Mouse (Mus musculus): ENCODE data around the gene Ifit3. TPM values are rescaled to one million over a fixed set of nuclear protein-coding genes. Genes with fewer than 3 reads are reported as not detected.
"Not testable (repeated sequence)": the region's sequence is repeated elsewhere in the genome, so short reads cannot be mapped to it uniquely, and the experiment has no call there.

Ifit3 gene
- polyA plus RNA-seq, 1 experiment from 2014 or later = 1.3 TPM

DNA sequence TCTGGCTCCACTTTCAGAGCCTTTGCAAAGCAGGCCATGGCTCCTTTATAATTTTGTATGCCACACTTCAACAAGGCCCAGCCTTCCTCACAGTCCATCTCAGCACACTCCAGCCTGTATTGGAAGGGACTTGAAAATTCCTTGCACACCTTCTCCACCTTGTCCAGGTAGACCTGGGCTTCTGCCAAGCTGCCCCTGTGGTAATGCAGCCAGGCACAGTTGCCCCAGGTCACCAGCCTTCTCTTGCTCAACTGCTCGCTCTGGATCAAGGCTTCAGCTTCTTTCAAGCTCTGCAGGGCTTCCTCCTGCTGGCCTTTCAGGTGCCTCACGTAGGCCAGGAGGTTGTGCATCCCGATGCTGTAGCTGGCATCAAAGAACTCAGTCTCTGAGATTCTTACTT, 11.2 kb downstream of the Ifit3 start:
- 75% methylated on average over 3 of the region's 3 CpGs for WGBS
- H3K4me1 ChIP-seq; H3K4me3 ChIP-seq; H3K27ac ChIP-seq; ATAC-seq (ENCODE audit: insufficient number of reproducible peaks, insufficient read depth, low FRiP score, low TSS enrichment); H3K9me3 ChIP-seq; H3K4me2 ChIP-seq (replicated peaks); H3K36me3 ChIP-seq; H3K27me3 ChIP-seq; H3K9ac ChIP-seq: not testable (repeated sequence)

DNA sequence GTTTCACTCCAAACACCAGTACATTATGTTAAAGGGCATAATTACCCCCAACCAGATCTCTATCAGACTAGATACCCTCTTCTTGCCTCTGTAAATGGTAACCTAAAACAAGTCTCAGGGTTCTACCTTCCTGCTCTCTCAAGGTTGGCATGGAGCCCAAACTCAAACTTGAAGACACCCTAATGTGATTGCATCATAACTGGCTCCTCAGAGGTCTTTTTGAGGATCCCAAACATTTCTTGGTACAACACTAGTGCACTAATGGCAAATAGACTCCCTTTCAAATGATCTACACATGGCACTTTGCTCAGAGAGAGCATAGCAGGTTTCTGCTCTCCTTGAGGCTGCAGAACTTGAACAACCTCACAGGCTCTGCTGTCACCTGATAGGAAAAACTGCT, 13.5 kb downstream of the Ifit3 start:
- Histone ChIP-seq H3K4me1 (no peaks in the 10 kb centered on the region), H3K4me3 (no peak overlapping the region), H3K4me2 (replicated peaks) (no peak overlapping the region), H3K9ac (no peak overlapping the region), H3K27ac (no peak overlapping the region), H3K27me3 (no peaks in the 10 kb centered on the region), H3K36me3 (no peaks in the 10 kb centered on the region), H3K9me3 (no peaks in the 10 kb centered on the region)
- no peak for ATAC-seq (ENCODE audit: insufficient number of reproducible peaks, insufficient read depth, low FRiP score, low TSS enrichment)

DNA sequence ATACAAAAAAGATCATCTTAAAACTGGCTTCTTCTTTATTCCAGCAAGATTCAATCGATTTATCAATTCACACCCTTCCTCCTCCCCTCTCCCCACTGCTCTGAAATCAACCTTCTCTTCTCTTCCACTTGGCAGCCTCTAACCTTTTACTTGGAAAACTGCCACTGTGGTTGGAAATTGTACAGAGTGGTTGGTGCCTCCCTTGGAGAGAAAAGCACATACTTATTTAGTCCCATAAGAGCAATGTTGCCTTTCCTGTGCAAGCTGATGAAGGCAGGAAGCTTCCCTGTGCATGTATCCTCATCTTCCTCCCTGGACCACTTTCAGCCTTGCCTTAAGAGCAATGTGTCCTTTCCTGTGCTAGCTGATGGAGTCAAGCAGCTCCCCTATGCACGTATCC, 15.0 kb downstream of the Ifit3 start:
- no peaks in the 10 kb centered on the region for H3K27me3 ChIP-seq
- no peak overlapping the region for H3K27ac ChIP-seq
- H3K9me3 ChIP-seq = no peaks in the 10 kb centered on the region
- no peak overlapping the region for H3K4me3 ChIP-seq
- no peak for ATAC-seq (ENCODE audit: insufficient number of reproducible peaks, insufficient read depth, low FRiP score, low TSS enrichment)
- no peaks in the 10 kb centered on the region for H3K36me3 ChIP-seq
- no peaks in the 10 kb centered on the region for H3K4me1 ChIP-seq
- no peak overlapping the region for H3K9ac ChIP-seq
- WGBS = 84% methylated on average over 2 of the region's 2 CpGs
- H3K4me2 ChIP-seq (replicated peaks) = no peak overlapping the region

DNA sequence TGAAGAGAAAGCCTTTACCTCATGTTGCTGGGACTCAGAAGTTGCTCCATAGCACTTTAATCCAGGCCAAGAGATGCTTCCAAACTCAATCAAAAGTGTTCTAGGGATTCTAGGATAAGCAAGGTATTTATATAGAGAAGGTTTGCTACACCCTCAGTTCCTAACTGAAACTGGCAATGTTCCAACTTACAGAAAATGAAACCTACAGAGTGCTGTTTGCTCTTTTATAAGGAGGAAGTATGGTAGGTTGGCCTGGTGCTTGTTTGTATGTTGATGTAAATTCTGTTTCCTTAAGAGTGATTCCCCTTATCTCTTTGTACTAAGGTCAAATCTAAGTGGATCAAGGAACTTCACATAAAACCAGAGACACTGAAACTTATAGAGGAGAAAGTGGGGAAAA, 15.9 kb downstream of the Ifit3 start:
- H3K27me3 ChIP-seq; H3K4me2 ChIP-seq (replicated peaks); H3K9me3 ChIP-seq; H3K4me3 ChIP-seq; H3K4me1 ChIP-seq; H3K36me3 ChIP-seq; ATAC-seq (ENCODE audit: insufficient number of reproducible peaks, insufficient read depth, low FRiP score, low TSS enrichment); H3K9ac ChIP-seq; H3K27ac ChIP-seq: not testable (repeated sequence)

DNA sequence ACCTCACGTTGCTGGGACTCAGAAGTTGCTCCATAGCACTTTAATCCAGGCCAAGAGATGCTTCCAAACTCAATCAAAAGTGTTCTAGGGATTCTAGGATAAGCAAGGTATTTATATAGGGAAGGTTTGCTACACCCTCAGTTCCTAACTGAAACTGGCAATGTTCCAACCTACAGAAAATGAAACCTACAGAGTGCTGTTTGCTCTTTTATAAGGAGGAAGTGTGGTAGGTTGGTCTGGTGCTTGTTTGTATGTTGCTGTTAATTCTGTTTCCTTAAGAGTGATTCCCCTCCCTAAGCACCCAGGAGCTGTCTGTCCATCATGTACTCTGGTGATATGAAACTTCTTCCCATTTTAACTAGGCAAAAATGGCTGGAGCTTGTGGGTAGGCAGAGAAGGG, 18.6 kb downstream of the Ifit3 start, which contains the start of gene Ifit1bl1:
Ifit1bl1 (minus strand) TSS at position 69 of the 400 bp plus-strand sequence.
- H3K27me3 ChIP-seq; H3K4me1 ChIP-seq; H3K9me3 ChIP-seq; H3K4me2 ChIP-seq (replicated peaks); H3K9ac ChIP-seq; H3K36me3 ChIP-seq; ATAC-seq (ENCODE audit: insufficient number of reproducible peaks, insufficient read depth, low FRiP score, low TSS enrichment); H3K27ac ChIP-seq; H3K4me3 ChIP-seq: not testable (repeated sequence)
- WGBS = 42% methylated on average over 1 of the region's 1 CpGs

DNA sequence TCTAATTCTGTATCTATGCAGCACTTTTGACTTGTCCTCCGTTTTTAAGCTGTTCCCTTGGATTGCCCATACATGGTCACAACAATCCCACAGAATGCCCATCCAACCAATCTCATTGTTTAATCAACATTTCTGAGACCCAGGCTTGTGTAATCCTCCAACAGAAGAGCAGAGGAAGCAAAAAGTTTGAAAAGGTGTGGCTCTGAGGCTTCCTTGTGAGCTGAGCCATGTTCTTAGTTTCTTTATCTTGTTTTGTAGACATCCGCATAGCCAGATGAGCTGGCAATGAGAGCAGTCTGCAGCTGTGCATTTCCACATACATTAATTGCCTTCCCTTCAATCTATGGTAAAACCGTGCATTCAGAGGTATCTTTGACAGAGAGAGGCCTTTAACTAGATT, 22.1 kb downstream of the Ifit3 start:
- no peak overlapping the region for H3K4me3 ChIP-seq
- 84% methylated on average over 3 of the region's 3 CpGs for WGBS
- H3K27ac ChIP-seq = no peak overlapping the region
- H3K4me2 ChIP-seq (replicated peaks) = no peak overlapping the region
- no peak for ATAC-seq (ENCODE audit: insufficient number of reproducible peaks, insufficient read depth, low FRiP score, low TSS enrichment)
- H3K9me3 ChIP-seq = no peaks in the 10 kb centered on the region
- no peaks in the 10 kb centered on the region for H3K36me3 ChIP-seq
- peaks cover 3% of the 10 kb centered on the region; the same call in 1 of the 2 replicates for H3K4me1 ChIP-seq
- H3K27me3 ChIP-seq = no peaks in the 10 kb centered on the region
- H3K9ac ChIP-seq = no peak overlapping the region

DNA sequence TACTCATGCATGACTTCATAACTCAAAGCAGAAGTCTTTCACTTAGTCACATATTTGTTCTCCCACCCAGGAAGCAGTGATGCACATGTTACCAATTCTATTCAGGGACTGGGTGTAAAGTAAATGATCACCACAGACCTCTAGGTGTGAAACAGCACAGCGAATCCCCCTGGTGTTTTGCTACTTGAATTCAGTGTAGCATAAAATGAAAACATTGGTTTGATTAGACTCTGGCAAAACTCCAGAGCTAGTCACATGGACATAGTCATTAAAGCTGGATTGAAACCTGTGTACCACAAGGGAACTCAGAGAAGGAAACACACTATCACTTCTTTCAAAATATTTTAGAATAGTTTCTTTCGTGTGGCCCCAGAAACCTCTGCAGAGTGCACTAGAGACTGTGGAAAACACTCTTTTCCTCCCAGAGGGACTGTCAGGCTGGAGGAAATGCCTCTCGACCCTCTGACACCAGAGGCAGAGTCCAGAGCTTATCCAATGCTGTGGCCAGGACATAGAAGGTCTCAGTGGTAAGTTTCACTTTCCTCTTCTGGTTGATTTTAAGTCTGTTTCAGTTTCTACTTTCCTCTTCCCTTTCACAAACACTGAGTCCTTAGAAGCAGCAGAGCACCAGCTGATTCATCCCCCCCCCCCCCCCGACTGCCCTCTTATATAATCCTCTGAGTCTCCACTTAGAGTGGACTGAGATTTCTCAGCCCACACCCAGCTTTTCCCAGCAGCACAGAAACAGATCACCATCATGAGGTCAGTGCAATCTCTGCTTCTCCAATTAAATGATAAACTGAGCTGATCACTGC, 24.1 kb downstream of the Ifit3 start, which contains the start of gene Ifit3b:
Ifit3b (plus strand) TSS at position 734 of the 815 bp plus-strand sequence.
- not testable (repeated sequence) for H3K4me1 ChIP-seq; H3K9me3 ChIP-seq; H3K4me2 ChIP-seq (replicated peaks); H3K27ac ChIP-seq; H3K4me3 ChIP-seq; H3K27me3 ChIP-seq; H3K9ac ChIP-seq; H3K36me3 ChIP-seq
- ATAC-seq (ENCODE audit: insufficient number of reproducible peaks, insufficient read depth, low FRiP score, low TSS enrichment) = peak; percentile 57
- 33% methylated on average over 4 of the region's 4 CpGs for WGBS

DNA sequence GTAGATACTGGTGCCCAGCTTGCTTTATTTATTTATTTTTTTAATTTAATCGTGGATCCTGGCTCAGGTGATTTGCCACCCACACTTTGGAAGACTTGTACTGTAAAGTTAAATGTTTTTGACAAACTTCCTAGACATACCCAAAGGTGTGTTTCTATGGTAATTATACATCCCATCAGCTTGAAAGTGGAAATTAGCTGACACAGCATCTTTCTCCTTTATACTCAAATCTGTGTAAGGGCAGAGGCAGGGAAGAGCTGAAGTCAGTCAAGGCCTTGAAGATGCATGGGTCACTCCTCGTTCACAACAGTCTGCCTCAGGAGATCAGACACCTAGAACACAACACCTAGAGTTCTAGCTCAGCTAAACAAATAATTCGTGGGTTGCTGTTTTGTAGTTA, 26.8 kb downstream of the Ifit3 start:
- H3K27me3 ChIP-seq; ATAC-seq (ENCODE audit: insufficient number of reproducible peaks, insufficient read depth, low FRiP score, low TSS enrichment); H3K4me1 ChIP-seq; H3K4me2 ChIP-seq (replicated peaks); H3K4me3 ChIP-seq; H3K27ac ChIP-seq; H3K9ac ChIP-seq; H3K36me3 ChIP-seq; H3K9me3 ChIP-seq: not testable (repeated sequence)
- WGBS = 73% methylated on average over 3 of the region's 3 CpGs

DNA sequence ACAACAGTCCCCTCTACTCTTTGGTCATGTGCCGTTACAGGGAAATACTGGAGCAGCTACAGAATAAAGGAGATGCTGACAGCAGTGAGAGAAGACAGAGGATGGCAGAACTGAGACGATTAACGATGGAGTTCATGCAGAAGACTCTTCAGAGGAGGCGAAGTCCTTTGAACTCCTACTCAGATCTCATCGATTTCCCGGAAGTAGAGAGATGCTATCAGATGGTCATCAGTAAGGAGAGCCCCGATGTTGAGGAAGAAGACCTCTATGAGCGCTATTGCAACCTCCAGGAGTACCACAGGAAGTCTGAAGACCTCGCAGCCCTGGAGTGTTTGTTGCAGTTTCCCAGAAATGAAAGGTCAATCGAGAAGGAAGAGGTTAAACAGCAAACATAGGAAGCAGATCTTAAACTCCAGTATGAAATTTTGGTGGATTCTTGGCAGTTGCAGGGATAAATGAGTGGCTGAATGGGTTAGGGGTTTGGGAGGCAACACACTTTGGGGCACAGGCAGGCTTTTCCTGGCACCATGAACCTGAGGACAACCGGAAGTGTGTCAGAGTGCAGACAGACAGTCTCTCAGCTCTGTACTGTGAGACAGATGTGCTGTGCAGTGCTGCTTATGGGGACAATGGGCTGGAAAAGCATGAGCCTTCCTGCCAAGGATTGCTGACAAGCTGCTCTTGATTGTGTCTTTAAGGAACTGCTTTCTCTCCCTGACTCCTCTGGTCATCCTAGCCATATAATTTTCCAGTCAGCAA, 29.1 kb downstream of the Ifit3 start:
- not testable (repeated sequence) for H3K9ac ChIP-seq; H3K4me1 ChIP-seq; H3K27ac ChIP-seq; H3K36me3 ChIP-seq; H3K4me2 ChIP-seq (replicated peaks); H3K27me3 ChIP-seq; H3K4me3 ChIP-seq; H3K9me3 ChIP-seq; ATAC-seq (ENCODE audit: insufficient number of reproducible peaks, insufficient read depth, low FRiP score, low TSS enrichment)
- 76% methylated on average over 5 of the region's 11 CpGs for WGBS

DNA sequence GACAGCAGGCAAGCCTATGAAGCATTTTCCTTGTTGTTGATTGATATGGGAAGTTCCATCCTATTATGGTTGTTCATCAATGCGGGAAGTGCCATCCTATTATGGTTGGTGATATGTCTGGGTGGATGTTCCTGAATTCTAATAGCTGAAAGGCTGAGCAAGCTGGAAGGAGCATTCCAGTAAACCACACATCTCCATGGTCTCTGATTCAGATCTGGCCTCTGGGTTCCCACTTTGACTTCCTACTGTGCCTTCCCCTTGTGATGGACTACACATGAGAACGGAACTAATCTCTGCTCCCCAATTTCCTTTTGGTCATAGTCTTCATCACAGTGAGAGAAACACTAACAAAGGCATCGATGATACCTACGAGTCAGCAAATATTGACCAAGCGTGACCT, 37.5 kb downstream of the Ifit3 start:
- Histone ChIP-seq H3K9me3 (no peaks in the 10 kb centered on the region), H3K4me1 (no peaks in the 10 kb centered on the region), H3K36me3 (no peaks in the 10 kb centered on the region), H3K27me3 (no peaks in the 10 kb centered on the region), H3K27ac (no peak overlapping the region), H3K4me2 (replicated peaks) (no peak overlapping the region), H3K4me3 (no peak overlapping the region), H3K9ac (no peak overlapping the region)
- no peak for ATAC-seq (ENCODE audit: insufficient number of reproducible peaks, insufficient read depth, low FRiP score, low TSS enrichment)
- 91% methylated on average over 5 of the region's 5 CpGs for WGBS

DNA sequence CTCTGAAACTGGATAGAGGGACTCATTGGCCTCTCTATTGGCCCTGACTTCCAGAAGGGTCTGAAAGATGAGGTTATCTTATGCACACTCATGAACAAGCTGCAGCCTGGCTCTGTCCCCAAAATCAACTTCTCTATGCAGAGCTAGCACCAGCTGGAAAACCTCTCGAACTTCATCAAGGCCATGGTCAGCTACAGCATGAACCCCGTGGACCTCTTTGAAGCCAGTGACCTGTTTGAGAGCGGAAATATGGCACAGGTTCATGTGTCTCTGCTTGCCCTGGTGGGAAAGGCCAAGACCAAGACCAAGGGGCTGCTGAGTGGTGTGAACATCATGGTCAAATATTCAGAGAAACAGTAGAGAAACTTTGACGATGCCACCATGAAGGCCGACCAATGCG, 40.5 kb downstream of the Ifit3 start:
- no peak overlapping the region for H3K27ac ChIP-seq
- no peaks in the 10 kb centered on the region for H3K4me1 ChIP-seq
- 93% methylated on average over 6 of the region's 6 CpGs for WGBS
- H3K9me3 ChIP-seq = no peaks in the 10 kb centered on the region
- no peak for ATAC-seq (ENCODE audit: insufficient number of reproducible peaks, insufficient read depth, low FRiP score, low TSS enrichment)
- H3K4me3 ChIP-seq = no peak overlapping the region
- H3K9ac ChIP-seq = no peak overlapping the region
- no peak overlapping the region for H3K4me2 ChIP-seq (replicated peaks)
- H3K27me3 ChIP-seq = no peaks in the 10 kb centered on the region
- H3K36me3 ChIP-seq = no peaks in the 10 kb centered on the region

DNA sequence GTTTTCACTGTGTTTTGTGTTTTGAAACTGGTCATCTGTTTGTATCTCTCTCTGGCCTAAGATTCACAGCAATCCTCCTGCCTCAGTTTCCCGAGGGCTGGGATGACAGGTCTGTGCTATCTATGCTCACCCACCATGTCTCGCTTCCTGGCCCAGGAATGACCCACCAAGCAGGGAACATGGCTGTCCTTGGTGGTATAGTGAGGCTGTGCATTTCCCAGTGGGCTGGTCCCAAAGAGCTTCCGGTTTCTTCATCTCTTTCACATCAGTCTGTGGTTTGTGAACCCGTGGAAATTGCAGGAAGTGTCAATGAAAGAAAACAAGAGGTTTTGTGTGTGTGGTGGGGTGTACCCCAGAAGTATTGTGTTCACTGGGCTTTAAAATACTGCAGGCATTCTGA, 41.3 kb downstream of the Ifit3 start:
- H3K36me3 ChIP-seq = no peaks in the 10 kb centered on the region
- H3K9ac ChIP-seq = no peak overlapping the region
- ATAC-seq (ENCODE audit: insufficient number of reproducible peaks, insufficient read depth, low FRiP score, low TSS enrichment) = no peak
- 80% methylated on average over 4 of the region's 4 CpGs for WGBS
- H3K4me1 ChIP-seq = no peaks in the 10 kb centered on the region
- H3K4me3 ChIP-seq = no peak overlapping the region
- H3K9me3 ChIP-seq = no peaks in the 10 kb centered on the region
- H3K27me3 ChIP-seq = no peaks in the 10 kb centered on the region
- H3K27ac ChIP-seq = no peak overlapping the region
- no peak overlapping the region for H3K4me2 ChIP-seq (replicated peaks)

Measured in embryonic facial prominence, embryonic 12.5 days (tissue).